19 mouse cellular contexts compared by ENCODE assay signal in the genomic region with DNA sequence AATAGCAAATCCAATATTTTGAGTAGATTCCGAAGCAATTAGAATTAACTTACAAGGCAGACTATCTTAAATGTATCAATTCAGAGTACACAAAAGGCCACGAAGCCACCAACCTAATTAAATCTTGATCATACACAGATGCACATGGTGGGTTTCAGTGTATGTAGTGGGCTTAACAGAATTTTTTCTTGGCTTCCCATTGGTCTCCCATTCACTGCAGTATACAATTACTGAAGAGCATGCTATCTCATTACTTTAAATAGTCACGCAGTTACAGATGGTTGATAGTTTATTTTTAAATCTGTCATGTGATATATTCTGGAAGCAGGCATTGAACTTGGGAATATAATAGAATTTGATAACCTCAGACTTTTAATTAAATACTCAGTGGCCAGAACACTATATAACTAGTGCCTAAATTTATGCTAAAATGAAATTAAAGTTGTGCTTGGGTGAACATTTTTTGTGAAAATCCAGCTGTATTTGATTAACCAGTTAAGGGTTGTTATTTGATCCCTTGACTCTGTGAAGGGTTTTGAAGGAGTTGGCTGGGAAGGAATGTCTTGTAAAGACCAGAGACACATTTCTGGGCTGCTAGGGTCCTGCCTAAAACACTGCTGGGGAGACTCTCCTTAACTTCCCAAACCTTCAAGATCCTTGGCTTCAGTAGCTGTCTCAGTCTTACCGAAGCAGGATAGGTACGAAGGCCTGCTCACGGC.
A peak's percentile ranks its signal among the peaks of the same experiment; 100 is the strongest.
DNase-seq lines count a peak whose midpoint lies in the region; ATAC-seq lines count a peak whose summit lies in the region.
"Had no signal": no experiment of that assay in that cellular context is flagged by ENCODE, and none has a peak within 500 bp of the region (broad histone marks: within the 10 kb centered on the region; RNA-seq: fewer than 3 reads in every experiment).

No protein-coding gene starts in this region.

- H3K9me3 ChIP-seq in forebrain, embryonic 13.5 days (replicated peaks), result no peaks in the 10 kb centered on the region
- H3K9me3 ChIP-seq in forebrain, embryonic 11.5 days (ENCODE audit: control insufficient read depth, low read length), result no peaks in the 10 kb centered on the region
- H3K9me3 ChIP-seq in embryonic facial prominence, embryonic 15.5 days (replicated peaks), result no peaks in the 10 kb centered on the region
- H3K9me3 ChIP-seq in limb, embryonic 12.5 days, result no peaks in the 10 kb centered on the region
- H3K9me3 ChIP-seq: hindbrain, embryonic 10.5 days; liver, embryonic 15.5 days had no signal

- no peak overlapping the region for H3K27ac ChIP-seq in forebrain, embryonic 13.5 days
- H3K27ac ChIP-seq in forebrain, embryonic 11.5 days (ENCODE audit: low read depth, low read length), result no peak overlapping the region
- H3K27ac ChIP-seq in embryonic facial prominence, embryonic 15.5 days (replicated peaks), result peak overlapping the region; percentile 51; the same call in 1 of the 2 replicates
- peak overlapping the region; percentile 91 for H3K27ac ChIP-seq in limb, embryonic 12.5 days
- H3K27ac ChIP-seq: liver, embryonic 15.5 days had no signal

- no peaks in the 10 kb centered on the region for H3K36me3 ChIP-seq in forebrain, embryonic 13.5 days (ENCODE audit: poor library complexity, severe bottlenecking)
- H3K36me3 ChIP-seq in forebrain, embryonic 11.5 days (ENCODE audit: control insufficient read depth, insufficient read depth, low read length), result no peaks in the 10 kb centered on the region
- H3K36me3 ChIP-seq in embryonic facial prominence, embryonic 15.5 days, result no peaks in the 10 kb centered on the region
- no peaks in the 10 kb centered on the region for H3K36me3 ChIP-seq in limb, embryonic 12.5 days
- H3K36me3 ChIP-seq: hindbrain, embryonic 10.5 days; liver, embryonic 15.5 days had no signal

- no peak overlapping the region for H3K4me2 ChIP-seq in forebrain, embryonic 13.5 days
- no peak overlapping the region for H3K4me2 ChIP-seq in forebrain, embryonic 11.5 days (ENCODE audit: low read depth, low read length, severe bottlenecking)
- no peak overlapping the region for H3K4me2 ChIP-seq in embryonic facial prominence, embryonic 15.5 days (replicated peaks)
- H3K4me2 ChIP-seq in limb, embryonic 12.5 days, result peak overlapping the region; percentile 13; the same call in 1 of the 2 replicates
- H3K4me2 ChIP-seq: liver, embryonic 15.5 days; midbrain, embryonic 11.5 days had no signal

- no peak overlapping the region for H3K9ac ChIP-seq in forebrain, embryonic 13.5 days
- H3K9ac ChIP-seq in forebrain, embryonic 11.5 days (ENCODE audit: low read length), result no peak overlapping the region
- no peak overlapping the region for H3K9ac ChIP-seq in embryonic facial prominence, embryonic 15.5 days
- H3K9ac ChIP-seq in limb, embryonic 12.5 days (replicated peaks), result no peak overlapping the region
- H3K9ac ChIP-seq: liver, embryonic 15.5 days had no signal

- peaks cover 11% of the 10 kb centered on the region for H3K4me1 ChIP-seq in forebrain, embryonic 13.5 days
- H3K4me1 ChIP-seq in forebrain, embryonic 11.5 days (replicated peaks; ENCODE audit: control insufficient read depth, insufficient read depth, low read length), result peaks cover 2% of the 10 kb centered on the region; the same call in 1 of the 2 replicates
- H3K4me1 ChIP-seq in embryonic facial prominence, embryonic 15.5 days, result peaks cover 22% of the 10 kb centered on the region
- H3K4me1 ChIP-seq in limb, embryonic 12.5 days (replicated peaks), result peaks cover 38% of the 10 kb centered on the region
- H3K4me1 ChIP-seq: liver, embryonic 15.5 days had no signal

- intact Hi-C loops in left cerebral cortex, postnatal 14 days (cut with DNase I), result no loop called here

- DNase-seq in forebrain, embryonic 11.5 days (ENCODE audit: low spot score), result no peak
- DNase-seq in embryo, embryonic 10.5 days (ENCODE audit: low spot score), result peak; percentile 67
- DNase-seq in left cerebral cortex, postnatal 14 days (ENCODE audit: low spot score in 2 of 2), result no peak
- DNase-seq in layer of hippocampus, adult 18-20 months (ENCODE audit: low spot score in 2 of 2), result no peak
- no peak for DNase-seq in heart, postnatal 4 days
- DNase-seq: adrenal gland, adult 8-10 months; cerebellum, adult 11 months; cerebellum, postnatal 14 days; kidney, adult 2 months; kidney, postnatal 25 days; layer of hippocampus, adult 9-11 months; lung, postnatal 36 days; thymus, postnatal 25 days had no signal

- ATAC-seq in forebrain, embryonic 13.5 days, result peak; percentile 36; the same call in 1 of the 2 replicates
- no peak for ATAC-seq in forebrain, embryonic 11.5 days (replicated peaks; ENCODE audit: low FRiP score)
- peak; percentile 58; the same call in 1 of the 2 replicates for ATAC-seq in embryonic facial prominence, embryonic 15.5 days (ENCODE audit: insufficient number of reproducible peaks, low FRiP score, low TSS enrichment, low read depth)
- ATAC-seq in limb, embryonic 12.5 days (ENCODE audit: insufficient number of reproducible peaks, insufficient read depth, low FRiP score, low TSS enrichment, low read depth), result peak; percentile 58; the same call in 1 of the 2 replicates

- WGBS in forebrain, embryonic 13.5 days, result 80% methylated on average over 6 of the region's 6 CpGs
- WGBS in forebrain, embryonic 11.5 days, result 72% methylated on average over 6 of the region's 6 CpGs
- WGBS in embryonic facial prominence, embryonic 15.5 days, result 41% methylated on average over 6 of the region's 6 CpGs
- WGBS in limb, embryonic 12.5 days, result 25% methylated on average over 6 of the region's 6 CpGs

- no peak overlapping the region for H3K4me3 ChIP-seq in forebrain, embryonic 13.5 days
- H3K4me3 ChIP-seq in forebrain, embryonic 11.5 days (ENCODE audit: low read depth, low read length), result no peak overlapping the region
- no peak overlapping the region for H3K4me3 ChIP-seq in embryonic facial prominence, embryonic 15.5 days (replicated peaks)
- no peak overlapping the region for H3K4me3 ChIP-seq in limb, embryonic 12.5 days (replicated peaks)
- H3K4me3 ChIP-seq: hindbrain, embryonic 10.5 days; liver, embryonic 15.5 days had no signal

- H3K27me3 ChIP-seq in forebrain, embryonic 13.5 days, result no peaks in the 10 kb centered on the region
- no peaks in the 10 kb centered on the region for H3K27me3 ChIP-seq in forebrain, embryonic 11.5 days (ENCODE audit: control insufficient read depth, insufficient read depth, low read length)
- H3K27me3 ChIP-seq in embryonic facial prominence, embryonic 15.5 days, result no peaks in the 10 kb centered on the region
- H3K27me3 ChIP-seq in limb, embryonic 12.5 days, result no peaks in the 10 kb centered on the region
- H3K27me3 ChIP-seq: liver, embryonic 15.5 days had no signal

Comparison
In these comparisons a context has a peak if more than half of its experiments do, and no peak if none do; other contexts are left out.
1. H3K27ac ChIP-seq: peak in embryonic facial prominence, embryonic 15.5 days (single experiment) and limb, embryonic 12.5 days (single experiment); none in forebrain, embryonic 13.5 days (single experiment) and forebrain, embryonic 11.5 days (single experiment).